Mouse (Mus musculus) C2C12 (cell line): ENCODE data around the gene Aspscr1. TPM values are rescaled to one million over a fixed set of nuclear protein-coding genes. Genes with fewer than 3 reads are reported as not detected.
A peak's percentile ranks its signal among the peaks of the same experiment; 100 is the strongest.

Experiments
- H3K27me3 ChIP-seq: one replicate; pipeline ENCODE4 v1.6.1; 2011; ENCODE audit not compliant: control insufficient read depth, insufficient read depth, insufficient read length
- H3K36me3 ChIP-seq: one replicate; pipeline ENCODE4 v1.6.1; 2011; ENCODE audit not compliant: control insufficient read depth, insufficient read depth
- H3K4me3 ChIP-seq: one replicate; pipeline ENCODE4 v1.5.1; 2011; ENCODE audit warnings: mild to moderate bottlenecking, control low read depth; ENCODE audit not compliant: poor library complexity, insufficient read depth, severe bottlenecking
- H3K79me2 ChIP-seq: one replicate; pipeline ENCODE4 v1.6.1; 2011; ENCODE audit not compliant: control insufficient read depth, insufficient read depth
- H3K79me3 ChIP-seq: one replicate; pipeline ENCODE4 v1.6.1; 2011; ENCODE audit warnings: low read depth, control low read depth
- H3ac ChIP-seq: one replicate; pipeline ENCODE3; 2011; ENCODE audit warnings: low read depth; ENCODE audit not compliant: control insufficient read depth, insufficient read length
- CEBPB ChIP-seq: IDR thresholded peaks from one replicate; pipeline ENCODE4 v1.6.1; 2011; ENCODE audit warnings: low read depth, mild to moderate bottlenecking, control low read depth, moderate library complexity
- CTCF ChIP-seq: IDR thresholded peaks from one replicate; pipeline ENCODE4 v1.5.1; 2011; ENCODE audit not compliant: control insufficient read depth, insufficient read depth, insufficient read length
- FOSL1 ChIP-seq: IDR thresholded peaks from one replicate; pipeline ENCODE4 v1.8.0; 2011; ENCODE audit warnings: mild to moderate bottlenecking, low read length; ENCODE audit not compliant: poor library complexity, insufficient read depth, severe bottlenecking
- MAX ChIP-seq: IDR thresholded peaks from one replicate; pipeline ENCODE4 v1.6.1; 2011; ENCODE audit warnings: mild to moderate bottlenecking, control low read depth
- MYOD1 ChIP-seq: IDR thresholded peaks from one replicate; pipeline ENCODE4 v1.6.1; 2011; ENCODE audit warnings: low read depth; ENCODE audit not compliant: control insufficient read depth, insufficient read length
- MYOG ChIP-seq: IDR thresholded peaks from one replicate; pipeline ENCODE4 v1.6.1; 2011; ENCODE audit not compliant: control insufficient read depth, insufficient read length; ENCODE audit errors: extremely low read depth
- USF1 ChIP-seq: IDR thresholded peaks from one replicate; pipeline ENCODE4 v1.6.1; 2011; ENCODE audit warnings: low read depth, mild to moderate bottlenecking, control low read depth, moderate library complexity
- polyA plus RNA-seq: library from polyadenylated mRNA; unstranded; fragments of >200 nt; fragmentation: generic; extraction: Trizol; gene quantifications from one replicate; pipeline ENCODE4 v1.2.1, GENCODE M21; 2012; ENCODE audit warnings: missing spikeins

Aspscr1 gene
- polyA plus RNA-seq, 1 experiment, result 66.0 TPM

- Histone ChIP-seq H3ac (no peak overlapping the region), H3K79me2 (peaks cover 16% of the 10 kb centered on the region), H3K79me3 (peaks cover 7% of the 10 kb centered on the region), H3K27me3 (no peaks in the 10 kb centered on the region), H3K36me3 (peaks cover 61% of the 10 kb centered on the region), H3K4me3 (no peak overlapping the region)
- TF ChIP-seq MYOG, result no peak
- TF ChIP-seq CTCF, result no peak
- TF ChIP-seq CEBPB, result no peak
- no peak for TF ChIP-seq MAX
- no peak for TF ChIP-seq FOSL1
- TF ChIP-seq MYOD1, result no peak
- TF ChIP-seq USF1, result no peak
These were observed 11.9 kb downstream of the Aspscr1 start for GRCm38 (mm10) chr11:120684660-120685059.

- Histone ChIP-seq H3K79me2 (peaks cover 22% of the 10 kb centered on the region), H3K36me3 (peaks cover 63% of the 10 kb centered on the region), H3K27me3 (no peaks in the 10 kb centered on the region), H3ac (no peak overlapping the region), H3K79me3 (peaks cover 10% of the 10 kb centered on the region), H3K4me3 (no peak overlapping the region)
- no peak for TF ChIP-seq USF1
- TF ChIP-seq CEBPB, result no peak
- no peak for TF ChIP-seq MYOG
- TF ChIP-seq FOSL1, result no peak
- no peak for TF ChIP-seq MAX
- TF ChIP-seq MYOD1, result no peak
- no peak for TF ChIP-seq CTCF
These were observed 14.0 kb downstream of the Aspscr1 start for GRCm38 (mm10) chr11:120686650-120687272.

- Histone ChIP-seq H3K4me3 (no peak overlapping the region), H3K79me3 (peaks cover 7% of the 10 kb centered on the region), H3K36me3 (peaks cover 71% of the 10 kb centered on the region), H3K27me3 (no peaks in the 10 kb centered on the region), H3K79me2 (peaks cover 31% of the 10 kb centered on the region), H3ac (no peak overlapping the region)
- no peak for TF ChIP-seq FOSL1
- no peak for TF ChIP-seq CEBPB
- TF ChIP-seq MAX, result no peak
- TF ChIP-seq CTCF, result no peak
- no peak for TF ChIP-seq MYOD1
- no peak for TF ChIP-seq MYOG
These were observed 16.6 kb downstream of the Aspscr1 start for GRCm38 (mm10) chr11:120689365-120689764.

GRCm38 (mm10) chr11:120692471-120693011 lies 19.8 kb downstream of the Aspscr1 start:
- Histone ChIP-seq H3K27me3 (no peaks in the 10 kb centered on the region), H3K79me2 (peaks cover 58% of the 10 kb centered on the region), H3K36me3 (peaks cover 73% of the 10 kb centered on the region), H3ac (no peak overlapping the region), H3K79me3 (peaks cover 14% of the 10 kb centered on the region), H3K4me3 (no peak overlapping the region)
- TF ChIP-seq USF1, result peak; percentile 64
- TF ChIP-seq MYOG, result no peak
- TF ChIP-seq CEBPB, result no peak
- TF ChIP-seq MAX, result no peak
- no peak for TF ChIP-seq CTCF
- TF ChIP-seq MYOD1, result no peak
- no peak for TF ChIP-seq FOSL1

- H3K36me3 ChIP-seq, result peaks cover 67% of the 10 kb centered on the region
- H3ac ChIP-seq, result no peak overlapping the region
- H3K79me2 ChIP-seq, result peaks cover 58% of the 10 kb centered on the region
- no peaks in the 10 kb centered on the region for H3K27me3 ChIP-seq
- peaks cover 14% of the 10 kb centered on the region for H3K79me3 ChIP-seq
- no peak overlapping the region for H3K4me3 ChIP-seq
- no peak for TF ChIP-seq MYOD1
- no peak for TF ChIP-seq CEBPB
- TF ChIP-seq MAX, result no peak
These were observed 20.7 kb downstream of the Aspscr1 start for GRCm38 (mm10) chr11:120693461-120693860.
